Mouse (Mus musculus): ENCODE data around the gene Rab3a.

- TF ChIP-seq CTCF (IDR thresholded peaks at IDR 0.05) (no peak), EP300 (IDR thresholded peaks at IDR 0.05) (no peak)
Observed at GRCm38 (mm10) chr8:70711041-70711440, 43.4 kb upstream of the Rab3a start.
